Mouse (Mus musculus): ENCODE data around the gene Adh1.

DNA sequence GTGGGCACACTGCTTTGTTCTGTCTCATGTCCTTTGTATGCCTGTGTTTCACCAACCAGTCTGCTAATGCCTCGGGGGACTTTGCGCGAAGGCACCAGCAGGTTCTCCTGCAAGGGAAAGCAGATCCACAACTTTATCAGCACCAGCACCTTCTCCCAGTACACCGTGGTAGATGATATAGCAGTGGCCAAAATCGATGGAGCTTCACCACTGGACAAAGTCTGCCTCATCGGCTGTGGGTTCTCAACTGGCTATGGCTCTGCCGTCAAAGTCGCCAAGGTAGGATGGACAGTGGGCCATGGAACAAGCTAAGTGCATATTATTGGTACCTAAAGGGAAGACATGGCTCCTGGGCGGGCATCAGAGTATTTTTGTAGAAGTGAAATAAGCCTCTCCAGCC, 21.8 kb downstream of the Adh1 start:
- TF ChIP-seq CTCF (IDR thresholded peaks at IDR 0.05; ENCODE audit: control insufficient read depth, insufficient read depth, low read length) = no peak
- TF ChIP-seq POLR2A (IDR thresholded peaks at IDR 0.05; ENCODE audit: borderline replicate concordance, control insufficient read depth, low read depth, low read length) = no peak
